Mouse (Mus musculus) adrenal gland, postnatal 14 days (tissue): ENCODE results near the gene Msh4. TPM values are rescaled to one million over a fixed set of nuclear protein-coding genes. Genes with fewer than 3 reads are reported as not detected.

ENCODE experiments used
- DNase-seq: peaks from one replicate; pipeline ENCODE4 v3.0.0; 2021; ENCODE audit warnings: mixed read lengths
- total RNA-seq: library from RNA; stranded (reverse); gene quantifications from 2 replicates; pipeline ENCODE4 v1.2.3, GENCODE M21; 2021

Msh4 gene
- total RNA-seq, 1 experiment from 2014 or later, result 0.22 TPM

- DNase-seq, result no peak
Measured at GRCm38 (mm10) chr3:153808406-153808805, 97.5 kb downstream of the Msh4 start.

- DNase-seq, result no peak
Measured at GRCm38 (mm10) chr3:153807444-153808149, 98.3 kb downstream of the Msh4 start.

Other genes with a start within 250 kb of the Msh4 start
- gene St6galnac3, start 181.0 kb downstream of the Msh4 start, total RNA-seq, result 10.9 and 16.6 TPM in 2 replicates
- gene Asb17, start 61.9 kb downstream of the Msh4 start, total RNA-seq, result not detected in 2 replicates
- gene Rabggtb, start 6.9 kb upstream of the Msh4 start, total RNA-seq, result 99.2 and 102 TPM in 2 replicates
- gene Acadm, start 38.5 kb upstream of the Msh4 start, total RNA-seq, result 1,143 and 1,198 TPM in 2 replicates
- gene Slc44a5, start 67.3 kb upstream of the Msh4 start, total RNA-seq, result 0.19 and 0.22 TPM in 2 replicates